Mouse (Mus musculus): ENCODE measurements around the gene Nf1.
A peak's percentile ranks its signal among the peaks of the same experiment; 100 is the strongest.
"Not testable (repeated sequence)": the region's sequence is repeated elsewhere in the genome, so short reads cannot be mapped to it uniquely, and the experiment has no call there.

Nf1 gene

DNA sequence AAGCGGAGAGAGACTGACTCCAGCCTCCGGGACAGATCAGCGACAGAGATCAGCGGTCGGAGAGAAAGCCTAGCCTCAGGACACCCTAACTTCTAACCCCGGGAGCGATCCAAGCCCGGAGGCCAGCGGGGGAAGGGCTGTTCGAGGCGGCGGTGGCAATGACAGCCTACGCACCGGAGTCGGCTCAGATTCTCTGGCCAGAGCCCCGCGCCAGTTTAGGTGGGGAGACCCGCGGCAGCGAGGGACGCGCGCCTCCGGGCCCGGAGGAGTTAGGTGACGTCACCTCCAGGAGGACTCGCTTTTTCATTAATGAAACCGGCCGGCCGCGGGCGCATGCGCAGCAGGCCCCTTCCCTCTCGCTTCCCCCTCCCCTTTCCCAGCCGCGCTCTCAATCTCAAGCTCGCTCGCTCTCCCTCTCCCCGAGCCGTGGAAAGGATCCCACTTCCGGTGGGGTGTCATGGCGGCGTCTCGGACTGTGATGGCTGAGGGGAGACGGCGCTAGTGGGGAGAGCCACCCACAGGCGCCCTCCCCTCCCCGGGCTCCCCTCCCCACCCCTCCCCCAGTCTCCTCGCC lies at the start of gene Nf1:
Gene Nf1, plus strand, starts transcription at position 460 of the 574 bp plus-strand sequence.
- DNase-seq (ENCODE audit: low spot score): peak; percentile 88

DNA sequence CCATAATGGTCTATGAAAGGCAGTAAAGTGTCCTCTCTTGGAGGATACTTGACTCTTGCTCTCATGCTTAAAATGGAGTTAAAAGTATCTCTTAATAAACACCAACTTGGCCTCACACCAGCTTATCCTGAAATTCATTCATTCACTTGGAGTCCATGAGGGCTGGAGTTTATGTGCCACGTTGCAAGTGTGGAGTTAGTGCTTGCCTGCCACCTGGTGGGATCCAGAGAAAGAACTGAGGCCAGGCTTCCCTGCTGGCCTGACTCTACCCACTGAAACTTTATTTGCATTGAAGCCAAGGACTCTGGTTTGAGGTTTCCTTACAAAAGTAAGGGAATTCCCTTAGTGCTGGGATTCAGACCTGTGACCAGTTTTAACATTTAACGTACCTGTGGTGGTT lies 49.0 kb upstream of the Nf1 start:
- no peak for DNase-seq (ENCODE audit: low spot score)

- DNase-seq (ENCODE audit: low spot score): no peak
These were observed 47.8 kb upstream of the Nf1 start for GRCm38 (mm10) chr11:79291651-79292050.

DNA sequence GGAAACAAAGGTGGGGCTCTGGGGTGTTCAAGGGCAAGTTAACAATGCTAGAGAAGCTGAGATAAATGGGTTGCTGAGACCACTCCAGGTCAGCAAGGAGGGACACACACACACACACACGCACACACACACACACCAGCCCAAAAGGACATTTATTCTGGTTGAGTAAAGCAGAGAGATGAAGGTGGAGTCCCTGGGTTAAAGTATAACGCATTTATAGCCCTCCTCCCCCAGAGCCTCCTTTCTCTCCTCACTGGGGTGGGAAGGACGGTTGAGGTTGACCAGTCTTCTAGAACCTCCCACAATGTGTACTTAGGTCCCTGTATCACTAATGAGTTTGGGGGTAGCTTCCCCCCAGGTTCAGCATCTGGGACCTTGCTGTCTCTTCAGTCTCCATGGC lies 47.4 kb upstream of the Nf1 start:
- no peak for DNase-seq (ENCODE audit: low spot score)

DNA sequence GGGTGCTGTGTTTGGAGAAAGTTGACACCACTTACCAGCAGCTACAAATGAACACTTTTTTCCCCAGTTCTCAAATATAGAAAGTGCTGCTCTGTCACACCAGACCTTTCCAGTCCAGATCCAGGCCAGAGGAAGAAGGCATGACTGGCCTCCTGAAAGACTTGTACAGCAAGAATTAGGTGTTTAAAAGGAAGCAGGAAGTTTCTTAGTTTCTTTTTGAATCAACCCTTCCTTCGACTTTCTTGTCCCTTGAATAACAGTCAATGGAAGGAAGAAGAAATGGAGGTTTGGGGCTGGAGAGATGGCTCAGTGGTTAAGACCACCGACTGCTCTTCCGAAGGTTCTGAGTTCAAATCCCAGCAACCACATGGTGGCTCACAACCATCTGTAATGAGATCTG lies 46.5 kb upstream of the Nf1 start:
- DNase-seq (ENCODE audit: low spot score): no peak

DNA sequence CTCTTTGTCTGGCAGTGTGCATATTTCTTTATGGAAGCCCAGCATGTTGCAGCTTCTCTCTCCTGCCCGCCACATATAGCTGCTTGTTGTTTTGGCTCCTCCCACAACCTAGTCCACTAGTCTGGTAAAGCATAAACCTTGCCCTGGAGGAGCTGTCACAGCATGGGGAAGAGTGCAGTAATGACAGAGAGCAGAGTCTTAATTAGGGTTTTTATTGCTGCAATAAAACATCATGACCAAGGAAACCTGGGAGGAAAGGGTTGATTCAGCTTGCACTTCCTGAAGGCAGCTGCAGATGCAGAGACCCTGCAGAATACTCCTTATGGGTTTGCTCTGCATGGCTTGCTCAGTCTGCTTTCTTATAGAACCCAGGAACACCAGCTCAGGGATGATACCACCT lies 45.5 kb upstream of the Nf1 start:
- DNase-seq (ENCODE audit: low spot score): no peak

GRCm38 (mm10) chr11:79296167-79296566 lies 43.3 kb upstream of the Nf1 start:
- DNase-seq (ENCODE audit: low spot score): no peak

GRCm38 (mm10) chr11:79296856-79297491 lies 42.5 kb upstream of the Nf1 start, which contains the start of gene Gm9964:
Gene Gm9964 (minus strand): TSS chr11:79296906.
- DNase-seq (ENCODE audit: low spot score): no peak

GRCm38 (mm10) chr11:79299719-79300431 lies 39.6 kb upstream of the Nf1 start:
- no peak for DNase-seq (ENCODE audit: low spot score)

DNA sequence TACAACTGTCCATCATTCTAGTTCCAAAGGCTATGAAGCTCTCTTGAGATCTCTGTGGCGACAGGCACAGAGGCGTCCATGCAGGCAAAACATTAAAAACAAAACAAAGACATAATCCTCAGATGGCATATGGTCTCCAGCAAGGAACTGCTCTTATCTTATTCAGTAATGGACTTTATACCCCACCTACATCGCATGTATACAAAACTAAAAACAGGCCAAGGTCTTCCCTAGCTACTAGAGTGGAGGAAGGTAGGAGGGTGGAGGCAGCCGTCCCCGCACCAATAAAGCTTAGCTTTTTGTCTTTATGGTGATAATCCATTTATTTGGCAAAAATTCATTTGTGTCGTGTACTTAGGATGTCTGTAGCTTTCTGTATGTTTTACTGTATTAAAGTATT lies 36.4 kb upstream of the Nf1 start:
- no peak for DNase-seq (ENCODE audit: low spot score)

DNA sequence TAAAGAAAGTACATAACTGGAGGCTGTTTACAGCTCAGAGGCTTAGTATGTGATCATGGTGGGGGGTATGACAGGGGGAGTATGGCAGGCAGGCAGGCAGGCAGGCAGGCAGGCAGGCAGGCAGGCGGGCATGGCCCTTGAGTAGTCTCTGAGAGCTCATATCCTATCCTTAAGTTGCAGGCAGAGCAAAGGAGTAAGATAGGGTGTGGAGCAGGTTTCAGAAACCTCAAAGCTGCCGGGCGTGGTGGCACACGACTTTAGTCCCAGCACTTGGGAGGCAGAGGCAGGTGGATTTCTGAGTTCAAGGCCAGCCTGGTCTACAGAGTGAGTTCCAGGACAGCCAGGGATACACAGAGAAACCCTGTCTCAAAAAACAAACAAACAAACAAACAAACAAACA lies 35.2 kb upstream of the Nf1 start:
- not testable (repeated sequence) for DNase-seq (ENCODE audit: low spot score)

- no peak for DNase-seq (ENCODE audit: low spot score)
These were observed 33.7 kb upstream of the Nf1 start for GRCm38 (mm10) chr11:79305697-79306340.

DNA sequence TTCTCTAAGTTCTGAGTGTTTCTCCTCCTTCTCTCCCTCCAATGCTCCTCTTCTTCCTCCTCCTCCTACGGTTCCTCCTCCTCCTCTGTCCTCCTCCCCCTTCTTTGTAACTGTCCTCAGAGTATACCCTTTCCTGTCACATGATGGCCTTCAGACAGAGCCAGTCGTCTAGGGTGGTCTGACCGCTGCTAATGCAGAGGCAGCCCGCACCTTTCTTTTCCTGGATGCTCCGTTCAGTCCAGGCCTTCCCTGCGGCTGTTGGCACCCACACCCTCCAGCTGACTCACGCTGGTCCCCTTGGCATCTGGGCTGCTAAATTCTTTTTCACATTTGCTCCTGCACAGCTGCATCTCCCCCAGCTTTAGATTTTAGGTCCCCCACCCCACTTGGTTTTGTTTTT lies 33.0 kb upstream of the Nf1 start:
- DNase-seq (ENCODE audit: low spot score): no peak

DNA sequence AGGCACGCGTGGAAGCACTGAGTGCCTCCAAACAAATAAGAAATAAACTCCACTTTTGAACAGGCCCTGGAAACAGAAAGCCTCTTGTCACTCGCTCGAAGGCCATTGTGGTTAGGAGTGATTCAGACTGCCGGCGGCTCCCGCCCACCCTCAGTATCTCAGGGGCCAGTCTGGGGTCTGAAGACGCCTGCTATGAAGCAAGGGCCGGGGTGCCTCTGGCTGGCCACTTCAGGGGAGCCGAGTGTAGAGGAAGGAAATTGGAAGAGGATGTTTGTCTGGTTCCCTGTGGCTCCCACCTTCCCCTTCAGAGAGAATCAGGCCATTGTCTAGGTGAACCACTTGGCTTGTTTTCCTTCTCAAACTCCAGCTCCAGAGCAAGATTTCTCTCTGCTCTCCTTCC lies 32.5 kb upstream of the Nf1 start:
- DNase-seq (ENCODE audit: low spot score): no peak

- DNase-seq (ENCODE audit: low spot score): no peak
These were observed 31.8 kb upstream of the Nf1 start for GRCm38 (mm10) chr11:79307560-79308200.

- no peak for DNase-seq (ENCODE audit: low spot score)
These were observed 29.0 kb upstream of the Nf1 start for GRCm38 (mm10) chr11:79310467-79310866.

DNA sequence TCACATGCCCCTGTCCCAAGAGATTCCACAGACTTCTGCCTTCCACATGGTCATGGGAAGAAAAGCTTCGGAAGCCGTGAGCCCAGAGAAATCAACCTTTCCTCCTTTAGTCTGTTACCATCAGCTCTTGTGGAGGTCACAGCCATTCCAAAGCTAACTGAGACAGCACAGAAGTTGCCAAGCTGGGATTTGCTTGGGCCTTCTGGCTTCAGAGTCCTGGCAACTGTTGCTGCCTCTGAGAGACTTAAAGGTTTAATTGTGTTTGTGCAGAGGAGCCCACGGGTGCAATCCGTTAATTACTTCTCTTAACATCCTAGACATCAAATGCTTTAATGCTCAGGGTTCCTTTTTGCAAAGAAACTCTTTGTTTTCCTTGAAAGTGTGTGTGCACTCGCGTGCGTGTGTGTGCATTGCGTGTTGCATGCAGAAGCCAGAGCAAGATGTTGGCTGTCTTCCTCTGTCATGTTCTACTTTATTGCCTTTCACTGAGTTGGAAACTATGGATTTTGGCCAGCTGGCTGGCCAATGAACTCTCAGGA lies 22.6 kb upstream of the Nf1 start:
- no peak for DNase-seq (ENCODE audit: low spot score)

DNA sequence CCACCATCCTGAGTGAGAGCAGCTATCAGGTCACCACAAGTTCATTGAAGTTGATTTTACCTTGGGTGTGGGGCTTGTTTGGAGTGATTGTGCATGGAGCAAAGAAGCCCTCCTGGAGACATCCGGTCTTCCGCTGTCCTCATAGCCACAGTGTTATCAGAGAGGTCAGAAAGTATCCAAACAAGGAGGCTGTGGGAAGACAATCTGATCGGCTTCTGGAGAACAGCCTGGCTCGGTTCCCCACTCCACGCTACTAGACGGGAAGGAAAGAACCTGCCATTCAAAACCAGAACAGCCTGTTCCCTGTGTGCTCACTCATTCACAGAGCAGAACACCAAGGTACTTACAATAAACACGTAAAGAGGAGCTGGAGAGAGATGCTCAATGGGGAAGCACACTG lies 19.7 kb upstream of the Nf1 start:
- no peak for DNase-seq (ENCODE audit: low spot score)

DNA sequence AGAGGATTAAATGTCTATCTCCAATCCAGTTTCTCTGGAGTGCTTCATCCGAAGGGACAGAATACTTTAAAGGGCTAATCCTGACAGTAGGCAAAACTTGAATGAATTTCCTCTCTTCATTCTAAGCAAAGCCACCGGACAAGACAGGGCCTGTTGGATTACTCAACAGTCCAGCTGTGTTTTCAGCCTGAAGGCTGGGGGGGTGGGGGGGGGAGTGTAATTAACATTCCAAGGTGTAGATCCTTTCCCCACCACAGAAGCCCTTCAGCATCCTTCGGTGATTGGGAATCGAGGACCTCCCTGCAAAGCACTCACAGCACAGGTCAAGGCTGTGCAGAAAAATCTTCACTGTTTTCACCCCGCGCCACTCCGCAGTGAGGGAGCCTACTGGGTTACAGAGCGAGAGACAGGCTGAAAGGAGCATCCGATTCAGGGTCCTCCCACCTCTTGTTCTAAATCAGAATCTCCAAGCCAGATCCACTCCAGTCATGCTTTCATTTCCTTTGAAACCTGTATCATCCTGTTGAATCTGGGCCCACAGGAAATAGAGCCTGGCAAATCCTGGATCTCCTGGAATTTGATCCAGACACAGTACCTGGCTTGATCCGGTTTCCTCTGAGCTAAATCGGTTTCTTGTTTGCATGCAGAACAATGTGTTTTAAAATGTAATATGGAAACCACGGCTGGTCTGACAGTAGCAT lies 15.4 kb upstream of the Nf1 start:
- no peak for DNase-seq (ENCODE audit: low spot score)

- DNase-seq (ENCODE audit: low spot score): no peak
These were observed 13.8 kb upstream of the Nf1 start for GRCm38 (mm10) chr11:79325663-79326062.

- DNase-seq (ENCODE audit: low spot score): no peak
These were observed 12.4 kb upstream of the Nf1 start for GRCm38 (mm10) chr11:79327106-79327505.

GRCm38 (mm10) chr11:79328060-79328459 lies 11.4 kb upstream of the Nf1 start:
- no peak for DNase-seq (ENCODE audit: low spot score)
